In the genomic region with DNA sequence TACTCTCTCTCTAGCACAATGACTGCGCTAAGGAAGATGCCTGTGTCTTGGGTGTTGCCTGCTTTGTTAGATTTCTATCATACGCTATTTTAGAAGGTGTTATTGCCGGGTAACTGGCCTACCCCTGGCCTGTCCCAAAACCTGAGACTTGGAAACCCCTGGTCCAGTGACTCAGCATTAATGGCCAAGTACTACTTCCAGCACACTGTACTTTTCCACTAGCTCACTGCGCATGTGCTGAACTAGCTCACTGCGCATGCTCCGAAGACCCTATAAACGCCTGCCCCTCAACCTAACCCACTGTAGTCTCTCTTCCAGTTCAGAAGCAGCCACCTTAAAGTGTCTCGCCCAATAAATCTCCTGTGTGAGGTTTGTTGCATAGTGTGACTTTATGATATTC, we compare ENCODE assay signal across 24 mouse cellular contexts.
DNase-seq lines count a peak whose midpoint lies in the region; ATAC-seq and TF ChIP-seq lines count a peak whose summit lies in the region.
"Had no signal": no experiment of that assay in that cellular context is flagged by ENCODE, and none has a peak within 500 bp of the region (broad histone marks: within the 10 kb centered on the region; RNA-seq: fewer than 3 reads in every experiment).

No protein-coding gene starts in this region.

- H3K4me2 ChIP-seq in intestine, postnatal 0 days (replicated peaks; ENCODE audit: low read depth) = no peak overlapping the region

- peak; percentile 72 for DNase-seq in heart, adult 11 months
- no peak for DNase-seq in heart, adult 8-10 months (ENCODE audit: low spot score)
- DNase-seq in testis, postnatal 14 days (ENCODE audit: low spot score) = peak; percentile 31
- DNase-seq in testis, postnatal 10 days (ENCODE audit: low spot score) = no peak
- DNase-seq in NIH3T3 (ENCODE audit: low read depth) = peak; percentile 19
- peak; percentile 68 for DNase-seq in R1 (ENCODE audit: low read depth, low spot score)
- no peak for DNase-seq in lung, postnatal 25 days (ENCODE audit: low spot score)
- DNase-seq: adrenal gland, adult 2 months; adrenal gland, adult 8-10 months; adrenal gland, postnatal 10 days; adrenal gland, postnatal 14 days; adrenal gland, postnatal 25 days; adrenal gland, postnatal 36 days; B cell, adult 2 months; cerebellum, adult 11 months; cerebellum, adult 11-12 months; cerebellum, adult 18-20 months; cerebellum, adult 2 months had no signal

- H3K4me1 ChIP-seq in intestine, postnatal 0 days (replicated peaks; ENCODE audit: control insufficient read depth, insufficient read depth, low read length) = no peaks in the 10 kb centered on the region

- no peak overlapping the region for H3K9ac ChIP-seq in intestine, postnatal 0 days (ENCODE audit: low read depth, low read length)

- H3K4me3 ChIP-seq in intestine, postnatal 0 days (ENCODE audit: low read depth, low read length) = no peak overlapping the region

- no peak overlapping the region for H3K27ac ChIP-seq in intestine, postnatal 0 days (ENCODE audit: low read depth, low read length)

- TF ChIP-seq CTCF in intestine, postnatal 0 days (IDR thresholded peaks at IDR 0.05; ENCODE audit: low read depth) = no peak

- WGBS in intestine, postnatal 0 days = 91% methylated on average over 8 of the region's 8 CpGs

- H3K36me3 ChIP-seq in intestine, postnatal 0 days (ENCODE audit: control insufficient read depth, insufficient read depth) = no peaks in the 10 kb centered on the region
- H3K36me3 ChIP-seq: G1E had no signal

- H3K9me3 ChIP-seq in intestine, postnatal 0 days (ENCODE audit: control insufficient read depth) = no peaks in the 10 kb centered on the region

- no peak for ATAC-seq in intestine, postnatal 0 days
- ATAC-seq: activated CD4-positive, CD25-positive, alpha-beta regulatory T cell, adult 4 months; CD4-positive, CD25-positive, alpha-beta regulatory T cell, adult 4 months; Patski had no signal

- no peaks in the 10 kb centered on the region for H3K27me3 ChIP-seq in intestine, postnatal 0 days (replicated peaks; ENCODE audit: control insufficient read depth, insufficient read depth, low read length)
- H3K27me3 ChIP-seq: CH12.LX, Patski had no signal

Comparison
In these comparisons a context has a peak if more than half of its experiments do, and no peak if none do; other contexts are left out.
1. DNase-seq: peak in heart, adult 11 months (single experiment), testis, postnatal 14 days (single experiment), NIH3T3 (single experiment) and R1 (single experiment); none in heart, adult 8-10 months (single experiment), testis, postnatal 10 days (single experiment) and lung, postnatal 25 days (single experiment).